In the genomic region with DNA sequence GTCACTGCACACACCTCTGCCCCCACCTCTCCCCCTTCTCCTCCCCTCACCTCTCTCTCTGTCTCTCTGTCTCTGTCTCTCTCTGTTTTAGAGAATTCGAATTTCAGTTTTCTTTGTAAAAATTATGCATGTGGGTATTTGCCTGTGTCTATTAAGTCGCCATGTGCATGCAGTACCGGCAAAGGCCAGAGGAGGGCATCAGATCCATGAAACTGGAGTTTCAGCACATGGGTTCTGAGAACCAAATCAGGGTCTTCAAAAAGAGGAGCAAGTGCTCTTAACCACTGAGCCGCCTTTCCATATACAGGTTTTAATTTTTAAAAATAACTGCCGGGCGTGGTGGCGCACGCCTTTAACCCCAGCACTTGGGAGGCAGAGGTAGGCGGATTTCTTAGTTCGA, we compare ENCODE assay signal across 10 mouse cellular contexts. TPM values are rescaled to one million over a fixed set of nuclear protein-coding genes. Genes with fewer than 3 reads are reported as not detected.
DNase-seq lines count a peak whose midpoint lies in the region; ATAC-seq and TF ChIP-seq lines count a peak whose summit lies in the region.
"Had no signal": no experiment of that assay in that cellular context is flagged by ENCODE, and none has a peak within 500 bp of the region (broad histone marks: within the 10 kb centered on the region; RNA-seq: fewer than 3 reads in every experiment).

No protein-coding gene starts in this region.

- H3K9me3 ChIP-seq in liver, embryonic 12.5 days (replicated peaks): no peaks in the 10 kb centered on the region
- H3K9me3 ChIP-seq in kidney, postnatal 0 days (replicated peaks; ENCODE audit: low read length): no peaks in the 10 kb centered on the region
- H3K9me3 ChIP-seq: megakaryocyte, embryonic 14.5 days had no signal

- ATAC-seq in liver, embryonic 12.5 days: no peak
- no peak for ATAC-seq in kidney, postnatal 0 days (replicated peaks; ENCODE audit: low FRiP score, low read depth)

- DNase-seq in cerebellum, adult 8-10 months: peak; percentile 12
- DNase-seq in cerebellum, adult 11 months: no peak
- peak; percentile 61 for DNase-seq in liver
- DNase-seq in adrenal gland, postnatal 36 days: peak; percentile 58 to 65
- no peak for DNase-seq in kidney, postnatal 0 days (ENCODE audit: low spot score)
- DNase-seq in spleen, adult 12 weeks (ENCODE audit: low spot score): peak; percentile 12
- no peak for DNase-seq in gastrocnemius, adult 8-10 months (ENCODE audit: low spot score in 2 of 2)

- no peak overlapping the region for H3K4me3 ChIP-seq in liver, embryonic 12.5 days
- no peak overlapping the region for H3K4me3 ChIP-seq in kidney, postnatal 0 days (replicated peaks; ENCODE audit: low read depth, low read length)
- H3K4me3 ChIP-seq: megakaryocyte, embryonic 14.5 days had no signal

- 64% methylated on average over 10 of the region's 10 CpGs for WGBS in liver, embryonic 12.5 days (ENCODE audit: insufficient replicate concordance)
- 84% methylated on average over 10 of the region's 10 CpGs for WGBS in kidney, postnatal 0 days

- no peak overlapping the region for H3K9ac ChIP-seq in liver, embryonic 12.5 days
- H3K9ac ChIP-seq in kidney, postnatal 0 days (ENCODE audit: low read depth, low read length): no peak overlapping the region

- H3K27me3 ChIP-seq in liver, embryonic 12.5 days (replicated peaks): no peaks in the 10 kb centered on the region
- H3K27me3 ChIP-seq in kidney, postnatal 0 days (ENCODE audit: insufficient read depth, low read length): no peaks in the 10 kb centered on the region

- H3K4me1 ChIP-seq in liver, embryonic 12.5 days: no peaks in the 10 kb centered on the region
- H3K4me1 ChIP-seq in kidney, postnatal 0 days (replicated peaks; ENCODE audit: insufficient read depth, low read length): no peaks in the 10 kb centered on the region

- H3K4me2 ChIP-seq in liver, embryonic 12.5 days: no peak overlapping the region
- no peak overlapping the region for H3K4me2 ChIP-seq in kidney, postnatal 0 days (ENCODE audit: low read length)

- no peak overlapping the region for H3K27ac ChIP-seq in liver, embryonic 12.5 days
- no peak overlapping the region for H3K27ac ChIP-seq in kidney, postnatal 0 days

- no peaks in the 10 kb centered on the region for H3K36me3 ChIP-seq in liver, embryonic 12.5 days
- H3K36me3 ChIP-seq in kidney, postnatal 0 days (ENCODE audit: insufficient read depth, low read length): no peaks in the 10 kb centered on the region

- peak; percentile 63 for TF ChIP-seq CTCF in kidney, postnatal 0 days (IDR thresholded peaks at IDR 0.05; ENCODE audit: low read depth)

RNA-seq across cellular contexts. Expression of gene Plb1, which starts 17.0 kb away (rescaled TPM):
- not detected in 2 replicates for polyA plus RNA-seq in liver, embryonic 12.5 days (2016; fragmentation: Nextera tagmentation; extraction: Ambion mirVana)
- total RNA-seq in adrenal gland, postnatal 36 days (2021): not detected
- polyA plus RNA-seq in kidney, postnatal 0 days (2015; fragmentation: Nextera tagmentation; extraction: Ambion mirVana): 0.33 and 0.36 TPM in 2 replicates
- 1 to 10 TPM in 3 of 4 experiments, under 1 TPM in 1; 0.58 to 3.3 (median 1.3) TPM for total RNA-seq in gastrocnemius, adult 8-10 months (2022)
- total RNA-seq: hematopoietic stem cell, adult 5-6 weeks had no signal

Comparison
In these comparisons a context has a peak if more than half of its experiments do, and no peak if none do; other contexts are left out.
1. DNase-seq: peak in cerebellum, adult 8-10 months (single experiment), liver (single experiment), adrenal gland, postnatal 36 days (2 of 2) and spleen, adult 12 weeks (single experiment); none in cerebellum, adult 11 months (single experiment), kidney, postnatal 0 days (single experiment) and gastrocnemius, adult 8-10 months (0 of 2).